Mouse (Mus musculus): ENCODE measurements around the gene Sash3. TPM values are rescaled to one million over a fixed set of nuclear protein-coding genes. Genes with fewer than 3 reads are reported as not detected.

Sash3 gene
- total RNA-seq (2012; rRNA removed) (0.31 and 0.56 TPM in 2 replicates), polyA plus RNA-seq (2012; ENCODE audit: insufficient read depth in 1 of 2, insufficient read length in 2 of 2, low read depth in 1 of 2, low replicate concordance in 2 of 2, missing spikeins in 1 of 2) (1 to 10 TPM in 1 of 2 experiments, not detected in 1; 1.2 TPM)

GRCm38 (mm10) chrX:48146262-48146661, at the start of gene Sash3:
Sash3 (plus strand) TSS chrX:48146436.
- H3K79me2 ChIP-seq (ENCODE audit: control insufficient read depth, insufficient read depth, low read length, poor library complexity): no peaks in the 10 kb centered on the region
- no peak within 1 kb of the TSS for H3K9ac ChIP-seq (ENCODE audit: control insufficient read depth, low read depth, low read length, poor library complexity, severe bottlenecking)
- H3K27ac ChIP-seq (ENCODE audit: control insufficient read depth, low read depth, low read length): no peak within 1 kb of the TSS
- TF ChIP-seq KAT2A (conservative IDR thresholded peaks at IDR 0.05; ENCODE audit: low read depth, low read length) (no peak), BHLHE40 (IDR thresholded peaks at IDR 0.05; ENCODE audit: borderline replicate concordance, low read depth, low read length) (no peak), JUND (IDR thresholded peaks at IDR 0.05; ENCODE audit: low read depth, low read length) (no peak), TAL1 (IDR thresholded peaks at IDR 0.05; ENCODE audit: low read length) (no peak), MAFK (IDR thresholded peaks at IDR 0.05; ENCODE audit: borderline replicate concordance, low read depth, low read length) (no peak), EP300 (IDR thresholded peaks at IDR 0.05; ENCODE audit: low read depth in 1 of 2, low read length in 2 of 2) (no peak), TBP (IDR thresholded peaks at IDR 0.05; ENCODE audit: low read depth, low read length) (no peak), CHD1 (IDR thresholded peaks at IDR 0.05; ENCODE audit: low read depth, low read length) (no peak), E2F4 (IDR thresholded peaks at IDR 0.05; ENCODE audit: borderline replicate concordance, low read depth, low read length) (no peak), GABPA (IDR thresholded peaks at IDR 0.05; ENCODE audit: low read depth, low read length) (no peak), RCOR1 (IDR thresholded peaks at IDR 0.05; ENCODE audit: low read depth, low read length) (no peak), ZMIZ1 (IDR thresholded peaks at IDR 0.05; ENCODE audit: low read depth, low read length) (no peak), ZNF384 (IDR thresholded peaks at IDR 0.05; ENCODE audit: low read depth, low read length) (no peak)
- H3K36me3 ChIP-seq (ENCODE audit: control insufficient read depth in 1 of 2, insufficient read depth in 2 of 2, low read length in 2 of 2): peaks cover 0 to 17% of the 10 kb centered on the region in 2 experiments; a peak in 2 of 4 replicates
- H3K9me3 ChIP-seq (replicated peaks; ENCODE audit: insufficient read depth, low read length): no peaks in the 10 kb centered on the region
- DNase-seq (ENCODE audit: low read depth, low spot score): no peak
- peaks cover 11 to 20% of the 10 kb centered on the region in 2 experiments for H3K4me1 ChIP-seq (ENCODE audit: control insufficient read depth in 1 of 2, insufficient read depth in 2 of 2, low read length in 2 of 2)
- H3K4me3 ChIP-seq (ENCODE audit: control insufficient read depth in 1 of 2, insufficient read depth in 1 of 2, low read depth in 2 of 2, low read length in 2 of 2): no peak within 1 kb of the TSS
- H3K27me3 ChIP-seq (ENCODE audit: control insufficient read depth in 1 of 2, insufficient read depth in 2 of 2, low read length in 2 of 2): no peaks in the 10 kb centered on the region

DNA sequence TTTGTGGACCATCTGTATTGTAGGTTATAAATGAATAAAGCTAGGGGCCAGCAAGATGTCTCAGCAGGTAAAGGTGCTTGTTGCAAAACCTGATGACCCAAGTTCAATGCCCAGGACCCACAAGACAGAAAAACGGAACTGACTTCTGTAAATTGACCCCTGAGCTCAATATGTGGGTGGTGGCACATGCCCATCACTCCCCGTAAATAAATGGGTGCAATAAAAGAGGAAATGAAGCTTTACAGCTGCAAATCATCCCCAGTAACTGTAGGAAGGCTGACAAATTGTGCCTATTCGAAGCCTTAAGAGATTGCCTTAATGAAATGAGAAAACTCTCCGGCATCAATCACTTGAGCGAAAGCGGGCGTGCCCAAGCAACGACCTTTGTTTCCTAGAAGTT, 49.7 kb upstream of the Sash3 start:
- no peak for DNase-seq (ENCODE audit: low read depth, low spot score)
- H3K36me3 ChIP-seq (ENCODE audit: control insufficient read depth in 1 of 2, insufficient read depth in 2 of 2, low read length in 2 of 2): no peaks in the 10 kb centered on the region
- no peak overlapping the region for H3K4me3 ChIP-seq (ENCODE audit: control insufficient read depth in 1 of 2, insufficient read depth in 1 of 2, low read depth in 2 of 2, low read length in 2 of 2)
- TF ChIP-seq POLR2A (IDR thresholded peaks at IDR 0.05; ENCODE audit: control insufficient read depth in 1 of 2, insufficient read depth in 1 of 2, low read depth in 1 of 2, low read length in 2 of 2, poor library complexity in 1 of 2) (no peak), ELF1 (IDR thresholded peaks at IDR 0.05; ENCODE audit: low read depth, low read length) (no peak), MAFK (IDR thresholded peaks at IDR 0.05; ENCODE audit: borderline replicate concordance, low read depth, low read length) (no peak), NELFE (IDR thresholded peaks at IDR 0.05; ENCODE audit: low read depth, low read length) (no peak), JUND (IDR thresholded peaks at IDR 0.05; ENCODE audit: low read depth, low read length) (no peak), RCOR1 (IDR thresholded peaks at IDR 0.05; ENCODE audit: low read depth, low read length) (no peak), USF2 (IDR thresholded peaks at IDR 0.05; ENCODE audit: borderline replicate concordance in 1 of 2, insufficient read depth in 1 of 2, low read depth in 1 of 2, low read length in 2 of 2) (no peak), TCF12 (IDR thresholded peaks at IDR 0.05; ENCODE audit: low read depth, low read length) (no peak), CHD2 (IDR thresholded peaks at IDR 0.05; ENCODE audit: low read length) (no peak), NRF1 (IDR thresholded peaks at IDR 0.05; ENCODE audit: insufficient read depth, low read depth, low read length, poor library complexity, severe bottlenecking) (no peak), KAT2A (conservative IDR thresholded peaks at IDR 0.05; ENCODE audit: low read depth, low read length) (no peak), MAX (IDR thresholded peaks at IDR 0.05; ENCODE audit: low read length) (no peak), ZKSCAN1 (IDR thresholded peaks at IDR 0.05; ENCODE audit: low read depth, low read length) (no peak)
- H3K9me3 ChIP-seq (replicated peaks; ENCODE audit: insufficient read depth, low read length): no peaks in the 10 kb centered on the region
- H3K79me2 ChIP-seq (ENCODE audit: control insufficient read depth, insufficient read depth, low read length, poor library complexity): no peaks in the 10 kb centered on the region
- H3K9ac ChIP-seq (ENCODE audit: control insufficient read depth, low read depth, low read length, poor library complexity, severe bottlenecking): no peak overlapping the region
- H3K4me1 ChIP-seq (ENCODE audit: control insufficient read depth in 1 of 2, insufficient read depth in 2 of 2, low read length in 2 of 2): no peaks in the 10 kb centered on the region
- no peaks in the 10 kb centered on the region for H3K27me3 ChIP-seq (ENCODE audit: control insufficient read depth in 1 of 2, insufficient read depth in 2 of 2, low read length in 2 of 2)
- H3K27ac ChIP-seq (ENCODE audit: control insufficient read depth, low read depth, low read length): no peak overlapping the region
